Comparison of ENCODE assay signal across 13 mouse cellular contexts in genomic region chr5:115848463-115848862, GRCm38 (mm10). TPM values are rescaled to one million over a fixed set of nuclear protein-coding genes. Genes with fewer than 3 reads are reported as not detected.
DNase-seq lines count a peak whose midpoint lies in the region; ATAC-seq and TF ChIP-seq lines count a peak whose summit lies in the region.
"Had no signal": no experiment of that assay in that cellular context is flagged by ENCODE, and none has a peak within 500 bp of the region (broad histone marks: within the 10 kb centered on the region; RNA-seq: fewer than 3 reads in every experiment).

No protein-coding gene starts in this region.

- no peaks in the 10 kb centered on the region for H3K27me3 ChIP-seq in forebrain, embryonic 14.5 days (replicated peaks; ENCODE audit: control insufficient read depth, insufficient read depth, low read length)
- H3K27me3 ChIP-seq in forebrain, embryonic 10.5 days (ENCODE audit: poor library complexity, severe bottlenecking), result no peaks in the 10 kb centered on the region
- H3K27me3 ChIP-seq in kidney, embryonic 15.5 days, result no peaks in the 10 kb centered on the region
- H3K27me3 ChIP-seq in hindbrain, postnatal 0 days (ENCODE audit: insufficient read depth, low read length), result no peaks in the 10 kb centered on the region
- H3K27me3 ChIP-seq in heart, embryonic 12.5 days (replicated peaks), result no peaks in the 10 kb centered on the region
- H3K27me3 ChIP-seq: limb, embryonic 13.5 days had no signal

- H3K27ac ChIP-seq in forebrain, embryonic 14.5 days (ENCODE audit: low read depth, low read length), result peak overlapping the region; percentile 52; the same call in 1 of the 2 replicates
- no peak overlapping the region for H3K27ac ChIP-seq in forebrain, embryonic 10.5 days
- H3K27ac ChIP-seq in kidney, embryonic 15.5 days, result no peak overlapping the region
- no peak overlapping the region for H3K27ac ChIP-seq in hindbrain, postnatal 0 days
- H3K27ac ChIP-seq in heart, embryonic 12.5 days (ENCODE audit: poor library complexity, severe bottlenecking), result no peak overlapping the region
- H3K27ac ChIP-seq: limb, embryonic 13.5 days; macrophage had no signal

- peak; percentile 65 for DNase-seq in forebrain, embryonic 14.5 days (ENCODE audit: low spot score)
- DNase-seq in forebrain, embryonic 10.5 days (ENCODE audit: extremely low spot score, low spot score), result no peak
- peak; percentile 54 for DNase-seq in kidney, adult 9 months
- peak; percentile 85 for DNase-seq in Muller cell, postnatal 12 days (ENCODE audit: inconsistent ontology term)
- peak; percentile 53 for DNase-seq in hindbrain, postnatal 0 days (ENCODE audit: low spot score)
- DNase-seq in thymus, postnatal 4 days, result no peak
- DNase-seq: kidney, adult 11 months; lung, adult 18-20 months had no signal

- H3K36me3 ChIP-seq in forebrain, embryonic 14.5 days (ENCODE audit: control insufficient read depth, insufficient read depth, low read length), result peaks cover 15% of the 10 kb centered on the region
- H3K36me3 ChIP-seq in forebrain, embryonic 10.5 days (replicated peaks), result peaks cover 68% of the 10 kb centered on the region
- H3K36me3 ChIP-seq in kidney, embryonic 15.5 days, result peaks cover 51% of the 10 kb centered on the region
- H3K36me3 ChIP-seq in hindbrain, postnatal 0 days (ENCODE audit: insufficient read depth, low read length), result no peaks in the 10 kb centered on the region
- peaks cover 56% of the 10 kb centered on the region for H3K36me3 ChIP-seq in heart, embryonic 12.5 days

- H3K9ac ChIP-seq in forebrain, embryonic 14.5 days (ENCODE audit: low read length), result no peak overlapping the region
- H3K9ac ChIP-seq in kidney, embryonic 15.5 days, result no peak overlapping the region
- H3K9ac ChIP-seq in hindbrain, postnatal 0 days (replicated peaks; ENCODE audit: low read length), result no peak overlapping the region
- H3K9ac ChIP-seq in heart, embryonic 12.5 days, result no peak overlapping the region

- H3K4me3 ChIP-seq in forebrain, embryonic 14.5 days (ENCODE audit: low read depth, low read length), result no peak overlapping the region
- H3K4me3 ChIP-seq in forebrain, embryonic 10.5 days, result no peak overlapping the region
- H3K4me3 ChIP-seq in kidney, embryonic 15.5 days (replicated peaks), result no peak overlapping the region
- no peak overlapping the region for H3K4me3 ChIP-seq in hindbrain, postnatal 0 days (ENCODE audit: low read length)
- no peak overlapping the region for H3K4me3 ChIP-seq in heart, embryonic 12.5 days
- H3K4me3 ChIP-seq: limb, embryonic 13.5 days had no signal

- no peaks in the 10 kb centered on the region for H3K9me3 ChIP-seq in forebrain, embryonic 14.5 days (replicated peaks; ENCODE audit: control insufficient read depth, low read length)
- peaks cover 7% of the 10 kb centered on the region; the same call in 1 of the 2 replicates for H3K9me3 ChIP-seq in forebrain, embryonic 10.5 days
- no peaks in the 10 kb centered on the region for H3K9me3 ChIP-seq in kidney, embryonic 15.5 days (replicated peaks)
- H3K9me3 ChIP-seq in hindbrain, postnatal 0 days (ENCODE audit: low read length), result no peaks in the 10 kb centered on the region
- H3K9me3 ChIP-seq in heart, embryonic 12.5 days (replicated peaks), result no peaks in the 10 kb centered on the region
- H3K9me3 ChIP-seq: limb, embryonic 13.5 days had no signal

- H3K4me2 ChIP-seq in forebrain, embryonic 14.5 days (ENCODE audit: low read length), result peak overlapping the region; percentile 19; the same call in 1 of the 2 replicates
- H3K4me2 ChIP-seq in kidney, embryonic 15.5 days, result no peak overlapping the region
- peak overlapping the region; percentile 27; the same call in 1 of the 2 replicates for H3K4me2 ChIP-seq in hindbrain, postnatal 0 days (ENCODE audit: low read depth, low read length)
- no peak overlapping the region for H3K4me2 ChIP-seq in heart, embryonic 12.5 days
- H3K4me2 ChIP-seq: limb, embryonic 13.5 days had no signal

- H3K4me1 ChIP-seq in forebrain, embryonic 14.5 days (ENCODE audit: control insufficient read depth, insufficient read depth, low read length), result peaks cover 9% of the 10 kb centered on the region
- peaks cover 52% of the 10 kb centered on the region for H3K4me1 ChIP-seq in forebrain, embryonic 10.5 days
- peaks cover 43% of the 10 kb centered on the region for H3K4me1 ChIP-seq in kidney, embryonic 15.5 days
- peaks cover 9% of the 10 kb centered on the region; the same call in 1 of the 2 replicates for H3K4me1 ChIP-seq in hindbrain, postnatal 0 days (ENCODE audit: insufficient read depth, low read length)
- peaks cover 21% of the 10 kb centered on the region for H3K4me1 ChIP-seq in heart, embryonic 12.5 days (replicated peaks)

- 27% methylated on average over 7 of the region's 7 CpGs for WGBS in forebrain, embryonic 14.5 days
- WGBS in forebrain, embryonic 10.5 days, result 69% methylated on average over 7 of the region's 7 CpGs
- 85% methylated on average over 7 of the region's 7 CpGs for WGBS in kidney, embryonic 15.5 days
- WGBS in hindbrain, postnatal 0 days, result 38% methylated on average over 7 of the region's 7 CpGs
- 94% methylated on average over 7 of the region's 7 CpGs for WGBS in heart, embryonic 12.5 days

- TF ChIP-seq CTCF in hindbrain, postnatal 0 days (IDR thresholded peaks at IDR 0.05; ENCODE audit: low read depth), result no peak

- ATAC-seq in forebrain, embryonic 14.5 days, result no peak
- no peak for ATAC-seq in kidney, embryonic 15.5 days (replicated peaks; ENCODE audit: low FRiP score)
- ATAC-seq in hindbrain, postnatal 0 days, result no peak
- ATAC-seq in heart, embryonic 12.5 days (ENCODE audit: insufficient number of reproducible peaks, low FRiP score), result no peak
- ATAC-seq: midbrain, embryonic 16.5 days had no signal

RNA-seq across cellular contexts. Expression of gene Cit, which starts 3.4 kb away (rescaled TPM):
- 9.1 and 14.3 TPM in 2 replicates for polyA plus RNA-seq in forebrain, embryonic 14.5 days (2014; fragmentation: Nextera tagmentation; extraction: Ambion mirVana)
- 42.6 and 48.9 TPM in 2 replicates for polyA plus RNA-seq in forebrain, embryonic 10.5 days (2016; fragmentation: Nextera tagmentation; extraction: Ambion mirVana)
- 35.4 and 39.2 TPM in 2 replicates for polyA plus RNA-seq in kidney, embryonic 15.5 days (2015; fragmentation: Nextera tagmentation; extraction: Ambion mirVana)
- total RNA-seq in hindbrain, postnatal 0 days (2014; rRNA removed), result 28.5 and 30.2 TPM in 2 replicates
- polyA plus RNA-seq in hindbrain, postnatal 0 days (2015; fragmentation: Nextera tagmentation; extraction: Ambion mirVana), result 36.7 and 40.9 TPM in 2 replicates
- 28.5 and 29.3 TPM in 2 replicates for polyA plus RNA-seq in heart, embryonic 12.5 days (2016; fragmentation: Nextera tagmentation; extraction: Ambion mirVana)

Comparison
In these comparisons a context has a peak if more than half of its experiments do, and no peak if none do; other contexts are left out.
1. DNase-seq: peak in forebrain, embryonic 14.5 days (single experiment), kidney, adult 9 months (single experiment), Muller cell, postnatal 12 days (single experiment) and hindbrain, postnatal 0 days (single experiment); none in forebrain, embryonic 10.5 days (single experiment) and thymus, postnatal 4 days (single experiment).
2. H3K4me2 ChIP-seq: peak in forebrain, embryonic 14.5 days (single experiment) and hindbrain, postnatal 0 days (single experiment); none in kidney, embryonic 15.5 days (single experiment) and heart, embryonic 12.5 days (single experiment).